Mouse (Mus musculus): ENCODE measurements around the gene Rps3a1. TPM values are rescaled to one million over a fixed set of nuclear protein-coding genes. Genes with fewer than 3 reads are reported as not detected.

Gene Rps3a1
- polyA plus RNA-seq, 1 experiment from 2014 or later = 1,242 TPM

Other genes with a start within 250 kb of the Rps3a1 start
- gene Sh3d19, start 171.6 kb downstream of the Rps3a1 start, polyA plus RNA-seq (2015; fragmentation: Nextera tagmentation; extraction: Ambion mirVana) = 30.1 and 32.3 TPM in 2 replicates
- gene Prss48, start 140.2 kb downstream of the Rps3a1 start, polyA plus RNA-seq (2015; fragmentation: Nextera tagmentation; extraction: Ambion mirVana) = 0.18 and 0.39 TPM in 2 replicates
- gene Lrba, start 82.0 kb upstream of the Rps3a1 start, polyA plus RNA-seq (2015; fragmentation: Nextera tagmentation; extraction: Ambion mirVana) = 7.4 and 7.6 TPM in 2 replicates